Mouse (Mus musculus): ENCODE data around the gene Celsr3.
A peak's percentile ranks its signal among the peaks of the same experiment; 100 is the strongest.

Celsr3 gene

GRCm38 (mm10) chr9:108825820-108826699 lies at the start of gene Celsr3:
Celsr3 (plus strand) TSS chr9:108826320.
- DNase-seq = peak in 1 of 2 experiments; percentile 21

- DNase-seq = no peak
Measured at GRCm38 (mm10) chr9:108776614-108777013, 49.5 kb upstream of the Celsr3 start.

- DNase-seq = no peak
Measured at GRCm38 (mm10) chr9:108777276-108777675, 48.8 kb upstream of the Celsr3 start.

- DNase-seq = no peak
Measured at GRCm38 (mm10) chr9:108780959-108781358, 45.2 kb upstream of the Celsr3 start.

GRCm38 (mm10) chr9:108781891-108782290 lies 44.2 kb upstream of the Celsr3 start:
- no peak for DNase-seq

- DNase-seq = no peak
Measured at GRCm38 (mm10) chr9:108782836-108783547, 43.1 kb upstream of the Celsr3 start.

- peak; percentile 96 to 97 for DNase-seq
Measured at GRCm38 (mm10) chr9:108783548-108784463, 42.3 kb upstream of the Celsr3 start, which contains the start of gene Ip6k2. Ip6k2 (plus strand) TSS chr9:108783796.

- DNase-seq = no peak
Measured at GRCm38 (mm10) chr9:108785416-108785815, 40.7 kb upstream of the Celsr3 start.

GRCm38 (mm10) chr9:108786494-108786893 lies 39.6 kb upstream of the Celsr3 start:
- no peak for DNase-seq

GRCm38 (mm10) chr9:108787080-108787479 lies 39.0 kb upstream of the Celsr3 start:
- DNase-seq = no peak

- no peak for DNase-seq
Measured at GRCm38 (mm10) chr9:108788713-108789112, 37.4 kb upstream of the Celsr3 start.

- no peak for DNase-seq
Measured at GRCm38 (mm10) chr9:108792307-108792706, 33.8 kb upstream of the Celsr3 start.

GRCm38 (mm10) chr9:108792730-108793129 lies 33.4 kb upstream of the Celsr3 start:
- peak; percentile 51 to 72 for DNase-seq

GRCm38 (mm10) chr9:108795281-108795680 lies 30.8 kb upstream of the Celsr3 start:
- no peak for DNase-seq

GRCm38 (mm10) chr9:108795762-108796161 lies 30.4 kb upstream of the Celsr3 start:
- DNase-seq = peak; percentile 37 to 53

- DNase-seq = no peak
Measured at GRCm38 (mm10) chr9:108796351-108796981, 29.7 kb upstream of the Celsr3 start.

GRCm38 (mm10) chr9:108797477-108797876 lies 28.6 kb upstream of the Celsr3 start:
- no peak for DNase-seq

- DNase-seq = no peak
Measured at GRCm38 (mm10) chr9:108798508-108799075, 27.5 kb upstream of the Celsr3 start.

- DNase-seq = no peak
Measured at GRCm38 (mm10) chr9:108799564-108799963, 26.6 kb upstream of the Celsr3 start.

- DNase-seq = no peak
Measured at GRCm38 (mm10) chr9:108805768-108806167, 20.4 kb upstream of the Celsr3 start.

- DNase-seq = no peak
Measured at GRCm38 (mm10) chr9:108806379-108806778, 19.7 kb upstream of the Celsr3 start.

- no peak for DNase-seq
Measured at GRCm38 (mm10) chr9:108806831-108807230, 19.3 kb upstream of the Celsr3 start.
